Mouse (Mus musculus) naive thymus-derived CD4-positive, alpha-beta T cell, adult 5 months (primary cell): ENCODE results near the gene Baz2a. TPM values are rescaled to one million over a fixed set of nuclear protein-coding genes. Genes with fewer than 3 reads are reported as not detected.

Experiments
- polyA plus RNA-seq: library from polyadenylated mRNA; unstranded; fragments of 100-300 nt; shearing (Covaris generic); gene quantifications from one replicate; pipeline ENCODE4 v1.2.1, GENCODE M21; 2017

Gene Baz2a
- polyA plus RNA-seq: 69.9 TPM

DNA sequence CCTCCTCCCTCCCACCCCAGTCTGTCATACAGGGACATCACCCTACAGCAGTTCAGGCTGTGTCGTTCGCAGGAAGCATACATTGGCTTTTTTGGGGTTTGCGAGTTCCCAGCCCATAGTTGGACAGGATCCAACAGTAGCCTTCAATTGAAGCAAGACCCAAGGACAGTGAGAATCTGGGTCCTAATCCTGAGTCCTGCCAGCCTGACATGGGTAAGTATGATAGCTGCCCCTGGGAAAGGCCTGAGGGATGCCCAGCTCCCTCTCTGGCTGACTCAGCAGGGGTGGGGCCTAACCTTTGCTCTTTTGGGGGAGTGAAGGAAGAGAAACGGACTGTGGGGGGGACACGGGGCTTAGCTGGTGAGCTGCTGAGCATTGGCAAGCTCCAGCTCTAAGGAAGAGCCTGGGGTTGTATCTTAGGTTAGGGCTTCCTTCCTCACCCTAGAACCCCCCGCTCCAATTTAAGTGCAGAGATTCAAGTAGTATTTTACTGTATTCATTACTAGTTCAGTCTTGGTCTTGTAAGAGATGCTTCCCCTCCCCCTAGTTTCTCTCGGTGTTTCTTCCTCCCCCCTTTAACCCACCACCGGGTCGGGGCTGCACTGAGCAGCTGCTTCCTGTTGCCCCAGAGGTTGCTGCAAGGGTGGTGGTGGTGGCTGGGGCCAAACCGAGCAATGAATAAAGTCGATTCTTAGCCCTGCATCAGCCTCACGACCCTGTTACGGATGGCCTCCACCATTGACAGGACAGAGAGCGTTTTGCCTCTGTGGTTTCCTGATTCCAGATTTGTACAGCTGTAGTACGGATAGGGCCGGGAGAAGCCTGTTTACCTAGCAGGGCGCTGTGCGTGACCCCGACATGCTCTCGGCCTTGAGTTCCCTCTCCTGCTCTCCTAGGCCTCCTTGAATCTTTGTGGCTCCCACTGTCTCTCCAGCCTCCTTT is at the start of gene Baz2a:
Baz2a (plus strand) TSS at position 14 of the 942 bp plus-strand sequence.

DNA sequence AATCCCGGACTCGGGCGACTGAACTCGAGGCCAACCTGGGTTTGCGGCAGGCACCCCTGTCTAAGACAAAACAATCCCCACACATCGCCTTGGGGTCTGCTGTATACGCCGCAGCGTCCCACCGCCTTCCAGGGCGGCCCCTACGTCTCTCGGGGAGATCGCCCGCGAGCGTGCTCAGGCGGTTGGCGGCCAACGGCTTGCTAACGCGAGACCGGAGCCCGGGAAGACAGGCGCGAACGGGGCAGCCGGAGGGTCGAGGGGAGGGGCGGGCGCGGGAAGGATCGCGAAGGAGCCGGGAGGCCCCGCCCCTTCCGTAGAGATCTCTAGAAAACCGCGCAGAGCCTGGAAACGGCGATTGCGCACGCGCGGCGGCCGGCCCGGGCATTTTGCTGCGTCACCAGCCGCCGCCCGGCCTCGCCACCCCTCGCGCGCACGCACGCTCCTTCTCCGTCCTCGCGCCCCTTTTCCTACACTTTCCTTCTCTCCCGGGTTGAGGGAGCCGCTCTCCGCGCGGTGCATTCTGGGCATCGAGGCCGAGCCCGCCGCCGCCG is 32.7 kb upstream of the Baz2a start, which contains the start of gene Ptges3:
Ptges3 (plus strand) TSS at position 354 of the 551 bp plus-strand sequence.

DNA sequence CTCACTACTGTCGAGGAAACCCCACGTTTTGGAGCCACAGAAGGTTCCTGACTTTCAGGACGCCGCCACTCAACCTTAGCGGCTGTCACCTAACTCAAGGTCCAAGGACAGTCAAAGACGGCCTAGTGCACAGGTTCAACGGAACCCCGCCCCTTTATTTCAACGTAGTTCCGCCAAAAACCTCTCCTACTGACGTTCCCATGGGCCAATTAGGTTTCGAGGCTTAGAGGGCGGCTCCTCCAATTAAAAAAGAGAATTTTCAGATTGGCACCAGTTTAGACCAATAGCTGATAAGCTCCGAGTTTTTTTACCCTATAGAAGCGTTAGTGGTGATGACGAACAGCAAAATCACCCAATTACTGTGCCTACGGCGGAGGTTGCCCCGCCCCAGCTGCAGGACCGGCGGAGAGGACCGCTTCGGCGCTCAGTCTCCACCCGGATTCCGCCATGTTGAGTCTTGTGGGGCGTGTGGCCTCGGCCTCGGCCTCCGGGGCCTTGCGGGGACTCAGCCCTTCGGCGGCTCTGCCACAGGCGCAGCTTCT is 8.4 kb upstream of the Baz2a start, which contains the start of gene Atp5b:
Atp5b (plus strand) TSS at position 394 of the 542 bp plus-strand sequence.

Other genes starting within 250 kb of the Baz2a start
- gene Rdh19, start 241.6 kb upstream of the Baz2a start, polyA plus RNA-seq: not detected
- gene Rdh16f2, start 225.1 kb upstream of the Baz2a start, polyA plus RNA-seq: not detected
- gene Rdh7, start 202.8 kb upstream of the Baz2a start, polyA plus RNA-seq: not detected
- gene Sdr9c7, start 193.1 kb upstream of the Baz2a start, polyA plus RNA-seq: not detected
- not detected for gene Hsd17b6, start 84.0 kb upstream of the Baz2a start, polyA plus RNA-seq
- 14.3 TPM for gene Prim1, start 76.4 kb upstream of the Baz2a start, polyA plus RNA-seq
- gene Naca, start 56.0 kb upstream of the Baz2a start, polyA plus RNA-seq: 523 TPM
- gene Ptges3, start 32.6 kb upstream of the Baz2a start, polyA plus RNA-seq: 158 TPM
- gene Atp5b, start 8.3 kb upstream of the Baz2a start, polyA plus RNA-seq: 1,240 TPM
- gene Rbms2, start 88.7 kb downstream of the Baz2a start, polyA plus RNA-seq: 34.5 TPM
- 0.65 TPM for gene Gls2, start 102.9 kb downstream of the Baz2a start, polyA plus RNA-seq
- 12.4 TPM for gene Spryd4, start 120.2 kb downstream of the Baz2a start, polyA plus RNA-seq
- gene Mip, start 134.3 kb downstream of the Baz2a start, polyA plus RNA-seq: not detected
- 28.0 TPM for gene Timeless, start 140.5 kb downstream of the Baz2a start, polyA plus RNA-seq
- gene Apon, start 162.5 kb downstream of the Baz2a start, polyA plus RNA-seq: not detected
- not detected for gene Apof, start 177.1 kb downstream of the Baz2a start, polyA plus RNA-seq
- gene Stat2, start 179.0 kb downstream of the Baz2a start, polyA plus RNA-seq: 45.1 TPM
- not detected for gene Il23a, start 207.2 kb downstream of the Baz2a start, polyA plus RNA-seq
- 48.3 TPM for gene Pan2, start 211.8 kb downstream of the Baz2a start, polyA plus RNA-seq
- 18.9 TPM for gene Cnpy2, start 230.9 kb downstream of the Baz2a start, polyA plus RNA-seq
- 128 TPM for gene Cs, start 246.2 kb downstream of the Baz2a start, polyA plus RNA-seq